Mouse (Mus musculus) small intestine, adult 2 months (tissue): ENCODE data around the gene Ckm.

Source experiments
- CTCF ChIP-seq: fragments of 200-500 bp; IDR thresholded peaks from 2 replicates; pipeline ENCODE4 v1.5.1; 2012; ENCODE audit warnings: low read depth, mild to moderate bottlenecking, control low read depth, inconsistent platforms, low read length, moderate library complexity, mixed read lengths; ENCODE audit not compliant: insufficient replicate concordance, insufficient read length; ENCODE audit errors: extremely low read depth
- POLR2A ChIP-seq: fragments of 200-500 bp; IDR thresholded peaks from 2 replicates; pipeline ENCODE4 v1.6.1; 2012; ENCODE audit warnings: low read depth, mild to moderate bottlenecking, control low read depth, inconsistent platforms, low read length, moderate library complexity

- TF ChIP-seq CTCF: no peak
- TF ChIP-seq POLR2A: no peak
These were observed 31.2 kb upstream of the Ckm start for GRCm38 (mm10) chr7:19373367-19373766.
